Mouse (Mus musculus): ENCODE results near the gene Efna5.

Efna5 gene

DNA sequence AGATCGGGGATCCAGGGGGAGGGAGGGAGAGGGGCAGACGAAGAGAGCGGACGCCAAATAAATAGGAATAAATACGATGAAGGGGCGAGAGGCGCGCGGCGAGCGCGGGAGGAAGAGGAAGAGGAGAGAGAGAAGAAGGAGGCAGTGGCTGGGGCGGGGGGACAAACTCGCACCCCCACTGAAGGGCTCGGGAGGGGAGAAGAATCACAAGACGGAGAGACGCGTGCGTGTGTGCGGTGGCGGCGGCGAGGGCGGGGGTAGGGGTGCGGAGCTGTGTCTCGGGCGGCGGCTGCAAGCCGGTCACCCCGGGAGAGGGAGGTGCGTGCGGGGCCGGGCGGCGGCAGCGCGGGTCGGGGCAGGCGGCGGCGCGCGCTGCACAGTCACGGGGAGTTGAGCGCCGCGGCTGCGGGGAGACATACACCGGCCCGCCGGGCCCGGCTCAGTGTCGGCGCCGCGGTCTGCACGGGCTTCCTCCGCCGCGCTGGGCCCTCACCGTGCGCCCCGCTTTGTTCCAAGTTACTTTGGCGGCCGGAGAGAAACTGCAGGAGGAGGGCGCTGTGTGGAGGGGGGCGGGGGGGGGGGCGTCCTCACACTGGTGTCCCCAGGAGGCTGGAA, at the start of gene Efna5:
Gene Efna5, minus strand, starts transcription at position 142 of the 615 bp plus-strand sequence.
- DNase-seq, result no peak

DNA sequence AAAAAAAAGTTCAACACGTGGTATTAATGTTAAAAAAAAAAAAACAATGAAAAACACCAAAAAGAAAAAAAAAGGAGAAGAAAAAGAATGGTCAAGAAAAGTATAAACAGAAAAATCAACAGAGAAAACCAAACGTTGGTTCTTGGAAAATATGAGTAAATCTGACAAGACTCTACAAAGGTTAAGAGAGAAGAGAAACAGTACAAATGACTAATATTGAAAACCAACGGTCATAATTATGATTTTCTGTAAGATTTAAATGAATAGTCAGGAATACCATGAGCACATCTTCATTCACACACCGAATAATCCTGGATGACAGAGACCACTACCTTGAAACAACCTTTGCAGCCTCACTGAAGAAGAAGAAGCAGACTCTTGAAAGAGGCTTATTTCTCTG, 34.2 kb upstream of the Efna5 start:
- no peak for DNase-seq

DNA sequence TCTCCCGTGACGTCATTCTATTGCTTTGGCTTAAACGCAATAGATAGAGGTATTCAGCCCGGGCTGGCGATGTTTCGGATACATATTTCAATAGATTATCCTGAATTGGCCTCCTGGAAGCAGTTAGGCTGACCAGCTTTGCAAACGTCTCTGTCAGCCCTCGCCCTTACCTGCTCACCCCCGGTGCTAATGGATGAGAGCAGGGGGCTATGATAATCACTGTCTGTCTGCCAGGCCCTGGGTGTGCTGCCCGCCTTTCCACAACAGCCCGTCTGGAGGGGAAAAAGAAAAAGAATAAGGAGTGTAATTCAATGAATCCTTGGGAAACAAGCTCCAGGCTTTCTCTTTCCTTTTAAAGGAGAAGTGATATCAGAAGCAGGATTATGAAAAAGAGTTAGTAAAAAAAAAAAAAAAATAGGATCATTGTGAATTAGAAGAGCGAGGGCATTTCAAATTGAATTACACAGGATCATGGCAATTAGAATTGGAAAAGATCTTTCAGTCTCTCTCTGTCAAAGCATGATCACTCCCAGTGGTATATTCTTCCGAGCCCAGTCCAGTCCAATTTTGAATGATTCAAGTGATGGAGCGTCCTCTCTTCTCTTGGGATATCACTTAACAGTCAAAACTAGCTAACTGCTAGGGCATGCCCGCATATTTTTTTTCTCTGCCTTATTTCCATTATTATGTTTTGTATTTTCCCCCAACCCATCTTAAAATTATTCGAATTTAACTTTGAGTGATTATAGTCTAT, 24.8 kb upstream of the Efna5 start:
- DNase-seq, result no peak

DNA sequence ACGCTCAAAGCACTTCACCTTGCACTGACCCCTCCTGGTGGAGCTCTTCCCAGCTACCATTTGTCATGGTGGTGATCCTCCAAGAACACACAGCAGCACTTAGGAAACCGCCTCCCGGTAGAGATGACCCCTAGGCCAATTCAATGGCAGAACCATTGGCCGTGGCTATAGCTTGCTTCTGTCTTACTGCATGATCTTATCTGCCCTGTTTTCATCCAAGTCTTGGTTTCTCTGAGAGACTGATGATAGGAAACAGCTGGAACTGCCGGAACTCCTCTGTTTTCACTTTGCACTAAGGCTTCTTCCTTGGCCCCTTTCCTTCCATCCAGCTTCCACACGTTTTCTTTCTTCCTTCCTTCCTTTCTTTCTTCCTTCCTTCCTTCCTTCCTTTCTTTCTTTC, 17.9 kb upstream of the Efna5 start:
- DNase-seq, result no peak

DNA sequence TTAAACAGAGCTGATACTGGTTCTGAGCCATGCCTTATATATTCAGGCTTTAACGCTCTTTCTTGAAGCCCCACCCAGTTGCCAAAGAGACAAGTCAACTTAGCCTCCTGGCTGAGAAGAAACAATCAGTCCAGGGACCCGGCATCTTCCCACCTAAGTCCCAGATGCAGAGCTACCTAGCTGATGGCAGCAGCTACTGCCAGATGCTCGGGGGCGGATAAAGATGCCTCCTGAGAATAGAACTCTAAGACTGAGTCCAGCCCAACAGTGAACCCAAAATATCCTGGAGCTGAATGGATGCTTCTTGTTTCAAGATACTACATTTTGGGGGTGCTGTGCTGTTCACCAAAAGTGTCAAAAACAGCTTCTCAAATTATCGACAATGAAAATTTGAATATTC, 8.9 kb upstream of the Efna5 start:
- DNase-seq, result no peak

DNA sequence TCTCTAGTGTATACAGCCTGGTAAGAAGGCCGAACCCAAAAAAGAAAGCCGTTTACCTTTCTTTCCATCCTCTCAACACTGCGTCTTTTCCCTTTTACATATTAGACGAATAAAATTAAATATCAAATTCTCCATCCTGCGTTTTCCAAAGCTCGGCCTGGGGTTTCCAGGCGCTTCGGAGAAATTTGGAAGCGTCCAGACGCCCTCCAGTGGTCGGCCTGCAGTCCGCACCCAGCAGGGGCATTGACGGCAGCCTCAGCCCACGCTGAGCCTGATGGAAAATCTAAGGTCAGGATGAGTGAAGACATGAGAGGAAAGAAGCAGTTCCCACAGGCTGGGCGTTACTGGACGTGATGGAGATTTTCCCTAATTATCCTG, 3.0 kb upstream of the Efna5 start:
- peak; percentile 50 for DNase-seq

DNA sequence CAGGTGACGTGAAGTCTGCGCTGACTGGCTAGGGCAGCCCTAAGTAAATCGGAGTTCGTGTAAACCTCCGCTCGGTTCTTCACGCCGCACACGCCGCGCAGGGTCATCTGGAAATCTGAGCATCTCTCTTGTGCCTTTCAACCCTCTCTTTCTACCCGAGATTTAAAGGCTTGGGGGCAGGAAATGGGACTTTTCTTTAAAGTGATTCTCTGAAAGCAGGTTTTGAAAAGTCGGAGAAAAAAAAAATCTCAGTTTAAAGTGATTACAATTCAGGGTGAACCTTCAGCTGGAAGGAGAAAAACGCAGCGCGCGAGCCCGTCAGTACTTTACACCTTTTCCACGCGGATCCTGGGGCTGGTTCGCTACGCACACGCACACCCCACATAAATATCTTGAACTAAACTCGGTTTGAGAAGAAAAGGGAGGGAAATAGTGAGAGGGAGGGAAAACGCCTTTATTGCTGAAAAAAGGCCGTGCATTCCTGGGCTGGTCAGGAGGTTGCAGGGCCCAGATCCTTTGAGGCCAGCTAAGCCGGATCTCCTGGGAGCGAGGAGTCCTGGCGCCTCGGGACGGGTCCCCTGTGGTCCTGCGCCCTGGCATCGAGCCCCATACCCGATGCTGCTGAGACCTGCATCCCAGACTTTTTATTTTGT, 2.5 kb upstream of the Efna5 start:
- DNase-seq, result peak; percentile 7

DNA sequence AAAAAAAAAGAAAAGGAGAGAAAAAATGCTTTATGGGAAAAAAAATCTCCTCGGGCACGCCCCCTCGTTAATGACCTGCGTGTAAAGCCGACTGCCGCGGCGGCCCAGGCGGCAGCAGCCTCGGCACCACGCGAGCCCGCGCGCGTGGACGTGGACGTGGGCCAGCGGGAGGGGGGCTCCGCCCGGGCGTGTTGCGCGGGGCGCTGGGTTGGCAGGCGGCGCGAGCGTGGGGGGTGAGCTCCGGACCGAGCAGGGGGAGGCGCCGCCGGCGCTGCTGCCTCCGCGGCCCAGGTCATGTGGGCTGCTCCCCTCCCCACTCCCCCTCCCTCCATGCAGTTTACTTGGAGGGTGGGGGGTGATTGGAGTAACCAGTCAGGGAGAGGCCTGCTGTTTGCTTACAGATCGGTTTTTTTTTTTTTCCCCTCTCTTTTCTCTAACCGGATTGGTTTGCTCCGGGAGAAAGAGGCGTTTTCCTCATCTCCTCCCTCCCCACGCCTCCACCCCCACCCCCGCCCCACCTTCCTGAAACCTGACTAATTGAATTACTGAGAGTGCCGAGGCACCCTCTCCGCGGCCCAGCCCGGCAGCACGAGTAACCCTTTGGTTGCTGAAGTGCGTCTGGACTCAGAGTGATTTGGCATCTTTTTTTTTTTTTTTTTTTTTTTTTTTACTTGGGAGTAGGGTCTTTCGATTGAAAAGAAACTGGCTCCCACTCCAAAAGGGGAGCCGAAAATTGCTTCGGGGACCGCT, 1.8 kb upstream of the Efna5 start:
- peak; percentile 45 for DNase-seq

DNA sequence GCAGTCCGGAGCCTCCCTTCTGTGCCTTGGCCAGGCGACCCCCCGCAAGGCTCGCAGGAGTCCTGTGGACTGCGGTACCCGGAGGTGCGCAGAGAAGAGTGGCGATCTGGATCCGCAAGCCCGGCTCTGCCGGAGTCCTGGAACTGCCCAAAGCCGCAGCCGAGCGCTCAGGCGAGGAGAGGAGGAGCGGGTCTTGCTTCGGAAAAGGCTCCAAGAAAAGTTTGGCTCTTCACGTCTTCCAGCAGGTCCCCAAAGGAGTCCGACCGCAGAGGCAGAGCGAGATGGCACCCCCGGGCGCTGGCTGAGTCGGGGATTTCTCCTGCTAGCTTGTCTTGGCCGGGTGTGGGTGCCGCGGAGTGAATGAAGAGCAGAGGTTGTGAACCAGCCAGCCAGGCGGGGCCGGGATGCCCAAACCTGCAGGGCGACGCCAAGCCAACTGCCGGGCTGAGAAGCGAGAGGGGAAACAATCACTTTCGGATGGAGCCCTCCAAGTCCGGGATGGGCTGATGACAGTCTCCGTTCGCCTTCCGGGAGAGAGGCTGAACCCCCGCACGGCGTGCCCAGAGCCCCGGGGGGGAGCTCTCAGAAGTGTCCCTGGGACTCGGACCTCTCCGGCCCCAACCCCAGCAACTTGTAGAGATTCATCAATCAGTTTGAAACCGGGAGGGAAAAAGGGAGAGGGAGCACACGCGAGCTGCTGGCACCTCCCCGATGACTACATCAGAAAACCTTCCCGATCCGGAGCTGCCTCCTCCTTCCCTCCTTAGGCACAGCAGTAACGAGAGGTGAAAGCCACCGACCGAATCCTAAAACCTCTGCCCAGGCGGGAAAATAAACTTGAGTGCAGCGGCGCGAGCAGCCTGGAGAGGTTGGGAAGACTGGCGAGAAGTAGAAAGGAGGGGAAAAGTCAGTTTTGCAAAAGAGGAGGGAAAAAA, 941 bp upstream of the Efna5 start:
- DNase-seq, result peak; percentile 10

DNA sequence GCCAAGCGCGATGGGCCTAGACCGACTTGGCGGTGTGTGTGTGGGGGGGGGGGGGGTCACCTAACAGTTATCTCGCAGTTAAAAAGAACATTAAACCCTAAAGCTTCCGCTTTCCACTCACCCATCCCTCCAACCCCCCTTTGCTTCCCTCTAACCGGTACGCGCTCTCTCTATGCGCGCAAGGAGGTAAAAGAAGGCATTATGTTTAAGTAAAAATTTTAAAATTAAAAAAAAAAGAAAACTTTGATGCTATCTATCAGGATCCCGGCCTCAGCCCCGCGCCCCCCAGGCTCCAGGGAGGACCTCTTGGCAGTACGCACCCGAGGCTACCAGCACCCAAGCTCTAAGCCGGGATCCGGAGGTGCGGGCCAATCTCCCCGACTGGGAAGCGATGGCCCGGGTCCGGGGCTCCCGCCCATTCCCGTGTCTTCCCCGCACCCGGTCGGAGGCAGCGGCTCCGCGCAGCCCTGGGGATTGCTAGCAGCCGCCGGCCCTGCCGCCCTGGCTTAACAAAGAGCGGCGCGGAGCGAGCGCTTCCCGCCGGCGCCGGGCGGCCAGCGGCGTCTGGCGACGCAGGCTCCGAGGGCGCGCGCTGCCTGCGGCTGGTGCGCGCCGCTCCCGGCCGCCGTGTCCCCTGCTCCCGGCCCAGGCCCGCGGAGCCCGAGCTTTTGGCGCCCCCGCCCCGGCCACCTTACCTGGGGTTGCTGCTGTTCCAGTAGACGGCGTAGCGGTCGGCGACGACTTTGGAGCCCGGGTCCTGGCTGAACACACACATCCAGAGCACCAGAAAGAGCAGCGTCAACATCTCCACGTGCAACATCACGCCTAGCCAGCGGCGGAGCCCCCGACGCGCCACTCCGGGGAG, 574 bp downstream of the Efna5 start:
- no peak for DNase-seq

DNA sequence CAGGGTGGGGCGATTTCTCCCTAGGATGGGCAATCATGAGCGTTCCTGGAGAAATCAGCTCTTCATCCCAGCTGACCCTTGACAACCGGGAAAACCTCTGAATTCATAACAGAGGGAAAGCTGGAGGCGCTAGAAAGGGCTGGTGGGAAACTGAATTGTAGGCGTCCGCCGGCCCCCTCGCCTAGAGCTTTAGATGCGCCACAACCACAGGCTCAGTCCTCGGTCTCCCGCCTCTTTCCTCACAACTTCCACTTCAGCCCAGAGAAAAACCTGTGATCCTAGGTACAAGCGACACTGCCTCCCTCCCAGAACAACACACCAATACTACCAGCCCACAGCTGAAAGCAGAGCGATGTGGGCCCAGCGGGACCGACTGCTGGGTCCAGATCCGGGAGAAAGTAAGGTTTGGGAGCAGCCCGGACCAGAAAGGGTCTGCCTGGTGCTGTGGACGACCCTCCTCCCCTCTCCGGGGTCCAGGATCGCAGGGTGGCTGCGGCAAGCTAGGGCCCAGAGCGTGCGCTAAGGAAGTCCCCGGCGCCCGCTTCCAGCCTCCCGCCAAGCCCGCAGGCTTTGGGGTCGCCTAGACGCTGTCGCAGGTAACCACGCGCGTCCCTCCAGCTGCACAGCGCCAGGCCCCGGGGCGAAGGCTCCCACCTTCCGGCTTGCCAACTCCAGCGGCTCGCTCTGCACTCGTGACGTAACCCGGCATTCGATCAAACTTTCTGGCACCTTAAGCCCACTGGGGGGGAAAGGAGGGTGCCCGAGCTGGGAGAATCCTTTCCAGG, 1.4 kb downstream of the Efna5 start:
- DNase-seq, result no peak

DNA sequence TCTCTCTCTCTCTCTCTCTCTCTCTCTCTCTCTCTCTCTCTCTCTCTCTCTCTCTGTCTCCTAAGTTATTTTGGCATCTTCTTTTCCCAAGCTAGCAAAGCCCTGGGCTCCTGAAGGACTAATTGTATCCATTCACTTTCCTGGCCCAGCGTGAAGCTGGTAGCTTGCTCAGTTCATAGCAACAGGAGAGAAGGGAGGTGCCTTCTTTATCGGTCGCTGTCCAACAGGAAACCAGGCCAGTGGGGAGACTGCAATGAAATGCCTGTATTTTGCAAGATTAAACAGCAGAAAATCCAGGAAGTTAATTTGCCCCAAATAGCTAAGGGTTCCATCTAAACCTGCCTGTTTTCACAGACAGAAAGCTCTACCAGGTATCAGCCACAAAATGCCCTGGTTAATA, 5.4 kb downstream of the Efna5 start:
- DNase-seq, result no peak

DNA sequence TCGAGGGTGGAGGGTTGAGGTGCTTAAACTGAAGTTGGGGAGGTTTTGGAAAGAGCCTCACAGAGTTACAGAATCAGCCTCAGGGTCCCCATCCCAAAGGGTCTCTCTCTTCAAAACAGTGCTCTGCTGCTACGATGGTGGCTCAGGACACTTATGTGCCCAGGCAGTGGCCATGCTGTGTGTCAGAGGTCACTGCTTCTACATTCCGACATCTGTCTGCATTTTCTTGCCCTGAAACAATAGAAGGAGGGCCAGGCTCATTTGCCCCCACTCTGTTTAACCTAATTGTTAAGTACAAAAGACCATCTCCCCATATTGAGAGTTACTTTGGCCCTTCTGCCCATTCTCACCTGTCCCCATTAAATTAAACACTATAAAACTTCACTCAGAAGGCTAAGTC, 9.2 kb downstream of the Efna5 start:
- no peak for DNase-seq

DNA sequence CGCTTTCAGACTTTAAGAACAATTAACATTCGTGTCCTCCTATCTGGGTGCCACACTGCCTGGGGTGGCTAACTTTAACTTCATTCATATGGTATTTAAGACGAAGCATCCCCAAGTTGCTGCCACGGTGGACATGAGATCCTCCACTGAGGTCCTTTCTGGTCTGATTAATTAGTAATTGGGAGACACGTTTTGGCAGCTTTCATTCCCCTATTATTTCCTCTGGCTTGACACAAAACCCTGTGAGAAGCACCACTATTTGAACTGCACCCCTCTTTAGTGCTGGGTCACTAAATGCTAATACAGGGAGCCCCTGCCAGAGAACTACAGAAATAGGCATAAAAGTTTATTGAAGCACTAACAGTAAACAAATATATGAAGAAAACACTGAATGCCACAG, 9.9 kb downstream of the Efna5 start:
- no peak for DNase-seq

DNA sequence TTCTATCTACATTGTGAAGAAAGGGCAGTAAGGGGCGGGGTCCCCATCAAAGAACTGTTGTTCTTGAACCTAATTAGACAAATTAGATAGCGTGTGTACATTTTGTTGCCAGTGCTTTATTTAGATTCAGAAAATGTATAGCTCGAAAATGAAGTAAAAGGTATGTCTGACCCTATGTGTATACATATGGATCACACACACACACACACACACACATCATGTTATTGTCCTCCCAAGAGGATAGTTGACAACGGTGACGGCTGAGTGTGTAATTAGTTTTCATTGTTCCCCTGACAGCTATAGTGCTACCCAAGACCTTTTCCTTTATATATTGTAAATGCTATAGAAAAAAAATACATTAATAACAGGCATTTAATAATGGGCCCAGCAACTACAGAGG, 10.7 kb downstream of the Efna5 start:
- DNase-seq, result no peak

DNA sequence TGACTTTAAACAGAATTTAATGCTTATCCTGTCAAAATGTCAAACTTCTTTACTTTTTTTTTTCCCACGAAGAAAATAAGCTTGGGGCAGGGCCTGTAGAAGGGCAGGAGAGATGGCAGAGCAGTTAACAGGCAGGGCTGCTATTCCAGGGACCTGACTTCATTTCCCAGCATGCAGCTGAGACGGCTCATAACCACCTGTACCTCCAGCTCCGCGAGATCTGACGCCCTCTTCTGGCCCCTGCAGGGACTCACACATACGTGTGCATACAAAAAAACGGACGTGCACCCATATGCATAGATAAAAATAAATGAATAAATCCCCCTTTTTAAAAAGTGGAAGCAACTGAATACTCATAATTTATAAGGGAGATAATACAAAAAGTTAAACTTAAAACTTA, 16.2 kb downstream of the Efna5 start:
- no peak for DNase-seq

DNA sequence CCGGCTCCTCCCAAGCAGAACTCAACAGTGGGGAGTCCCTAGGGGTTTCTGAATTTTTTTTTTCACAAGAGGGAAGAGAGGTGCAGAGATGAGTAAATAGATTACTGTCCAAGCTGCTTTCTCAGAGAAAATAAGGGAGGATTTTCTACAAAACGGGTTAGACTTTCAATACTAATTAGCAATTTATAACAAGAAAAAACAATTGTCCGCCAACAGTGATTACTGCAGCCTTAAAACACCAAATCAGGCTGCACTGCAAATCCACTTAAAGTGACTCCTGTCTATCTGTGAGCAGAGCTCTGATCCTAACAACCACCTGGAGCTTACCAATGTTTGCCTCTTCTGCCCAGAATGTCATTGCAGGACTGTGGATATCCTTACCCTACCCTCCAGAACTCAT, 18.1 kb downstream of the Efna5 start:
- no peak for DNase-seq

DNA sequence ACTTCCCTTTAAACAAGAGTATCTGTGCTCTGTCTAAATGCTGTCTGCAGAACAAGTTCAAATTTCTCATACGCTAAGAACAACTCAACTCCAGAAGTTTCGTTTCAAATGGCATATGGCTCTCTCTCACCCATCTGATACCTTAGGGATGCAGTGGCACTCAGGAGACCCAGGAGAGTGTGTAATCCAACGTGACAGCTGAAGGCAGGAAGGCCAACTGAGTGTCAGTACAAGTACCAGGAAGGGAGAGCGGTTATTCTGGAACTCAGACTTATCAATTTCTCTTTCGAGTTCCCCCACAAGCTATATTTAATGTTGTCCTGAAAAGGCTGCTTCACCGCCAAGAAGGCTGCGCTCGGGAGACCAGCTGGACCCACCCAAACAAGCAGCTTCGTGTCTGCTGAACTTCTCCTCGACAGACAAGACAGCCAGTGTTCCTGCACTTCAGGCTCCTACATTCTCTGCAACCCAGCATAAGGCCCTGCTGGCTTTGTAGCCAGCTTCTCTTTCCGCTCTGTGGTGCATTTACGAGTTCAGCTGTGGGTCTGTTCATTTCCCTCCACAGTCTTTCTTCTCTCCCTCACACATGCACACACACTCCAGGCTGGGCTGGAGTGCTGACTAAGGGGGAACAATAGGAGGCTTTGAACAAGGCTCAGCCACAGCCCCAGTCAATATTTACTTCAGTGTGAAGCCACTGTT, 18.7 kb downstream of the Efna5 start:
- no peak for DNase-seq

DNA sequence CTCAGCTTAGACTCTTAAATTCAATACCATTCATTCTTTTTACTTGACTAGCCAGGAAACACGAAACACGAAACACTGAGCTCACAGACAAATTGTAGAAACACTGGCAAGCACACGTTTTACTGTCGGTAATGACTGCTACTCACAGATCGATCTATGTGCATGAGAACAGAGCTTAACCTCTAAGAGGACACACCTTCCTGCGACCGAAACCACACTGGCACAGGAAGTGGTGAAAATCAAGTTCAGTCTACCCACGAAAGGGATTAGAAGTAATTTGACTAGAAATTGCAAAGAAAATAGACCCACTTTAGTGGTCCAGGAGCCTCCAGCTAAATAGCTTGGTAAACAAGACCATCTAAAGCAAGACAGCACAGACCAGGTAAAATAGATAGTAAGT, 23.8 kb downstream of the Efna5 start:
- DNase-seq, result no peak

DNA sequence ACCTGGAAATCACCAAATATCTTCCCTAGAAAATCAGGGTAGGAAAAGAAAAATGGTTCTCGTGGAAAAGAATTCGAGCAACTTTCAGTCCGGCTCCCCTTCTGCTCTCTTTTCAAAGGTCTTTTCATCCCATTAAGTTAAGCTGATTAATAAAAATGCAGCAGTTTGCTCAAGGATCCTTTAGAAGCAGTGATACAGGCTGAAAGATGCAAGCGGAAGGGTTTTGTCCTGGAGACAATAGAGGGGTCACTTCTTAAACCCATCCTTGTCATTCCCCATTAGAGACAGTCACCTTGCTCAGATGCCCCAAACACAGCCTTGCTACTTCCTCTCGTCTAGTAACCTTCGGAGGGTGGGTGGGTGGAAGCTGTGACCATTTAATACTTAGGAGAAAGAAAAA, 27.4 kb downstream of the Efna5 start:
- no peak for DNase-seq

Data from cerebellum, adult 9-10 months (tissue).